Mouse (Mus musculus): ENCODE data around the gene Vapb.

The Vapb gene

DNA sequence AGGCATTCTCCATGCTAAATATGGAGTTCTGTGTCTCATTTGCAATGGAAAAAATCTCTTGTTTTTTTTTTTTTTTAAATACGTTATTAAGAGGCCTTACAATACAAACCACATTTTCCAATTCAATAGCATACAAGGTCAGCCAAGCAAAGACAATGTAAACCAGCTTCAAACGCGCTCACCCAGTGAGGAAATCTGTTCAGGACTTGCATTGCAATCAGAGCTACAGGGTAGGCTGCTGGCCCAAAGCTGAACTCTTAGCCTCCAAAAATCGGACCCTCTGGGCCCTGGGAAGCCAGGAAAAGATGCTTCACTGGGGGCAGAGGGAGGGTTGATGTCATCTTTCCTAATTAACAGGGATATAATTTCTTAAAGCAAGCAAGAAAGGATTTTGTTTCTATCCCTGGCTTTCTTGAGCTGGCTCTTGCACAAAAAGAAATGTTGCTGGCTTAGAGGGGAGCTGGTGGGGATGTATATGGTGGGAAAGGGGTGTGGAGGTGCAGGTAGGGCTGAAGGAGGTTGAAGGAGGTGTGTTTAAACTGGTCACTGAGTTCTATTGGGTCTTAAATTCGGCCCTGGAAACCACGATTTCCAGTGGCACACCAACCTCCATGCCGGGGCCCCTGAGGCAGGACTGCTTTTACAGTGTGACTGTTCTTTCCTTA lies 95.6 kb downstream of the Vapb start:
- no peak for DNase-seq (ENCODE audit: low spot score in 2 of 2)
